Mouse (Mus musculus) thymus, postnatal 4 days (tissue): ENCODE measurements around the gene Bcdin3d.

Experiments
- DNase-seq: peaks from one replicate; pipeline ENCODE4 v3.0.0; 2021

Bcdin3d gene

GRCm38 (mm10) chr15:99438966-99439698, 35.4 kb downstream of the Bcdin3d start:
- DNase-seq = no peak

DNA sequence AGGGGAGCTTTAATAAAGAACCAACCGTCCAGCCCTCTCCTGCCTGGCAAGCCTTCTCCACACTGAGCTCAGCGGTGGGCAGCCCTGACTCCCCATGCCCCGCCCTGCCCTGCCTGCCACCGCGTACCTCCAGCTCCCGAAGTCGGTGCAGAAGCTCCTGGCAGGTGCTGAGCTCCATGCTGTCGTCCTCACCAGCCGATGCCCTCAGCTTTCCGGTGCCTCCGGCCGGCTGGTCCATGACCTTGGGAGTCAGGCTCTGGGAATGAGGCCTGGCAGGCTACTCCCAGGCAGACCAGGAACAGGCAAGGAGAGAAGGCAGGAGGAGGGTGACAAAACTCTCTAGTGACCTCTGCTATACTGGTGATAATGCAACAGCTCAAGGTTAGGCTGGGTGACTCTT, 40.6 kb downstream of the Bcdin3d start:
- no peak for DNase-seq

DNA sequence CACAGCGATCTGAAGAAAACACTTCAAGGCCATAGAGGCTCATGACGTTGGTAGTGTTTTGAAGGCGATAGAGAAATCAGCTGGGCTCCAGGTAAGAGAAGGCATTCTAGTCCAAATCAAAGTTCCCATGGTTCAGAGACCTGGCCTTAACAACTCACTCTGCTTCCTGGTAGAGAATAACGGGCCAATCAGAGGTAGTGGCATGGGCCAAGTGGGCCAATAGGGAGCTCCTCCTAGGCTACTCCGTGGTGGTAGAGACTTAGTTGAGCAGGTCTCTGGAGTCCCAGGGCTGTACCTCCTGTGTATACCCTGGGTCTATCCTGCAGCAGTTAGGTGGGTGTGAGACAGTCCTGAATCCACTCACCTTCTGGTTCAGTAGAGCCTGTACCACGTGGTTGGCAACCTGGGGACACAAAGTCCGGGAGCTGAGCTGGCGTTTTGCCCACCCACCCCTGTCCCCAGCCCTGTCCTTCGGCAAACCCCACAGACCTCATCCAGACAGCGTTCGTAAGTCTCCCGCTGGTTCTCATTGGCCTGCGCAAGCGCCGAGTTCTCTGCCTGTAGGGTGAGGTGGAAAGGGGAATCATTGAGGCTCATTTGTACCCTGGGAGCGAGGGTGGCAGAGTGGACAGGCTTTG, 41.3 kb downstream of the Bcdin3d start:
- no peak for DNase-seq

GRCm38 (mm10) chr15:99431967-99432366, 42.6 kb downstream of the Bcdin3d start:
- DNase-seq = no peak

DNA sequence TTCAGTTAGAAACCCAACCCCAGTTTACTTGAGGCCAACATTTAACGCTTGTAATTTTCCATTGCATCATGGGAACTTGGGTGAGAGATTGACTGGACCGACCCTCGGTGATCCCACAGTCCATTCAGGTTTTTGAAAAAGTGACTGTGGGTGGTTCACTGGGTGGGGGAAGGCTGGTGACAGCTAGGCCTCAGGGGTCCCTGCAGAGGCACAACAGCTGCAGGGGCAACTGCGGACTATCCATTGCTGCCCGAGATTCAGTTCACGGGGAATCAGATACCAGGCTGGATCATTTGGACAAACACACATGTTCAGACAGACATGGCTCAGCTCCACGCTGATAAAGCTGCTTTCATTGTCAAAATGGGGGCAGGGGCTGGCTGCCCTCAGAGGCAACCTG, 43.0 kb downstream of the Bcdin3d start:
- no peak for DNase-seq

GRCm38 (mm10) chr15:99431063-99431462, 43.5 kb downstream of the Bcdin3d start:
- DNase-seq = no peak

DNA sequence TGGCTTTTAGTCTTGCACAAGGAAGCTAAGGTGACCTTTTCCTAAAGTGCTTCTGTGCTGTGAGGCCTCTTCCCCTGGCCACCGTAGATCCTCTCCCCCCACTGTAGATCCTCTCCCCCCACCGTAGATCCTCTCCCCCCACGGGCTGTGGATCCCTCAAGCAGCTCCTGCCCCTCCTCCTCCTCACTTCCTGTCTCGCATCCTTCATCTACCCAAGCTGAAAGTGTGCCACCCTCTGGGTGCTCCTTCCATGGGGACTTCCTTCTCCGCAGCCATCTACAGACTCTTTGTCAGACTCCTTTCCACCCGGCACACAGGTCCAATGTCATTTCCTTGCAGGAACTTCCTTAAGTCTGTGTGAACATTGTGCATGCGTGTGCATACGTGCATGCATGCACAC, 44.1 kb downstream of the Bcdin3d start:
- no peak for DNase-seq

DNA sequence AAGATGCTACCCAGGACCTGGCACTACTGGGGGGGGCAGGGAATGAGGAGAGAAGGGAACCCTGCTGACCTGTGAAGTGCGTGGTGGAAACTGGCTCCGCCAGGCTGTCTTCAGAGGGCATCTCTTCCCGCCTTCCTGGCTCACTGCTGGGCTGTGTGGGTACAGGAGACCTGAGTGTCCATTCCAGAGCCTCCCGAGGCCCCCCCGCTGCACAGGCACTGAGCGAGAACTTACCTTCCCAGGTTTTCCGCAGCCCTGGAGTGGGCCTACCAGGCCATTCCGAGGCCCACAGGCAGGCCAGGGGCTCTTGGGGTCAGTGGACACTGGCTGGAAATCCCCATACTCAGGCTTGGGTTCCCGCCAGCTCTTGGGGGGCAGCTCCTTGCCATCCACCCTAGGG, 50.6 kb downstream of the Bcdin3d start:
- no peak for DNase-seq

GRCm38 (mm10) chr15:99423131-99423530, 51.4 kb downstream of the Bcdin3d start:
- DNase-seq = no peak

DNA sequence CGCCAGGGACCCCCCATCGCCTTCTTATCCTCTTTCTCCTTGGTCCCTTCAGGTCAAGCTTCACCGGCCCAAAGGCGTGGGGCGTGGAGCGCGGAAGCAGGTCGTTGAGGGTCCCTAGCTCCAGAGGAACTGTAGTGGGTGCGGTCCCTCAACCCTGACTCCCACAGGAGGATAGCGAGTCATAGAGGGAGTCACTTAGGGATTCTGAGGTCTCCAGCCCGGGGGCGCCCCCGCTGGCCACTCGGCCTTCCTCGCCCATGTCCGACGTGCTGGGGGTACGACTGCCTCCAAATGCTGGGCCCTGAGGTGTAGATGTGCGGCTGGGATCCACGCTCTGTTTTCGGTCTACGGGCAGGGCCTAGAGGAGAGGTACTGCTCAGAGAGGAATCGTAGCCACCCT, 52.0 kb downstream of the Bcdin3d start:
- no peak for DNase-seq

- no peak for DNase-seq
Observed at GRCm38 (mm10) chr15:99421676-99422075, 52.9 kb downstream of the Bcdin3d start.

- peak; percentile 58 for DNase-seq
Observed at GRCm38 (mm10) chr15:99421152-99421551, 53.4 kb downstream of the Bcdin3d start.

GRCm38 (mm10) chr15:99420521-99421014, 54.0 kb downstream of the Bcdin3d start:
- DNase-seq = peak; percentile 45

DNA sequence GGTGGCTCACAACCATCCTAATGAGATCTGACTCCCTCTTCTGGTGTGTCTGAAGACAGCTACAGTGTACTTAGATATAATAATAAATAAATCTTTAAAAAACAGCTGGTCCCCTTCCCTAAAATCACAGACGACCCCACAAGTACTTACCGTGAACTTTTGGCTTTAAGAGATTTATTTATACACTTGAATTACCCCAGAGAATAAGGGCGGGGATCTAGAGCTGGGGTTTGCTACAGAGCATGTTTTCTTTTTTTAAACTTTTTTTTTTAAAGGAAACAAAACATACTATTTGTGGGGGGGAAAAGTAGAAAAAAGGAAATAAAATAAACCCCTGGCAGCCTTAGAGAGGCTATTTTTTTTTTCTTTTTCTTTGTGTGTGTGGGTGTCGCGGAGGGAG, 54.4 kb downstream of the Bcdin3d start:
- no peak for DNase-seq
